Mouse (Mus musculus) megakaryocyte, embryonic 14.5 days (primary cell): Measurements from ENCODE around the gene Herpud1.

Source experiments
- FLI1 ChIP-seq: IDR thresholded peaks from 2 replicates; pipeline ENCODE4 v1.6.1; 2012; ENCODE audit warnings: low read length, inconsistent platforms, mixed read lengths
- GATA1 ChIP-seq: IDR thresholded peaks from 3 replicates; pipeline ENCODE4 v1.6.1; 2012; ENCODE audit warnings: mixed read lengths, low read length, inconsistent platforms, borderline replicate concordance

DNA sequence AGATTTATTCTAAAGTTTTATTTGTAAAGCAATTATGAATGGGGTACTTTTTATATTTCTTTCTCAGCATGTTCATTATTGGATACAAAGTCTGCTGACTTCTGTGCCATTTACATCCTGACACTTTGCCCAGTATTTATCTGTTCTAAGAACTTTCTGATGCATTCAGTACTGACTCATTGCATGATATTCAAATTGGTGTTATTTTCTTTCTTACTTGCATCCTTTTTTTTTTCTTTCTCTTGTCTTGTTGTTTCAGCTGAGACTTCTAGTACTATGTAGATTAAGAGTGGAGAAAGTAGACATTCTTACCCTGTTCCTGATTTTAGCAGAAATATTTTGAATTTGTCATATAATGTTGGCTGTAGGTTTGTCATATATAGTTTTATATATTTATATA is 53.5 kb downstream of the Herpud1 start:
- no peak for TF ChIP-seq GATA1
- TF ChIP-seq FLI1 = no peak
